Mouse (Mus musculus) kidney, embryonic 15.5 days (tissue): ENCODE results near the gene Cdkn2aipnl. TPM values are rescaled to one million over a fixed set of nuclear protein-coding genes. Genes with fewer than 3 reads are reported as not detected.

Experiments
- ATAC-seq: fragments of 200-750 bp; cut with Nextera tagmentation; replicated peaks from 2 replicates; pipeline ENCODE4 v1.8.0; 2017; ENCODE audit warnings: moderate TSS enrichment; ENCODE audit not compliant: low FRiP score
- H3K27ac ChIP-seq: fragments of 300-500 bp; sonication (generic); 2 replicates; pipeline ENCODE4 v1.5.1; 2015; ENCODE audit warnings: mild to moderate bottlenecking, inconsistent platforms
- H3K27me3 ChIP-seq: fragments of 300-500 bp; sonication (generic); 2 replicates; pipeline ENCODE4 v1.6.1; 2015; ENCODE audit warnings: inconsistent platforms
- H3K36me3 ChIP-seq: fragments of 300-500 bp; sonication (generic); 2 replicates; pipeline ENCODE4 v1.6.1; 2015; ENCODE audit warnings: inconsistent platforms
- H3K4me1 ChIP-seq: fragments of 300-500 bp; sonication (generic); 2 replicates; pipeline ENCODE4 v1.6.1; 2015; ENCODE audit warnings: inconsistent platforms
- H3K4me2 ChIP-seq: fragments of 300-500 bp; sonication (generic); 2 replicates; pipeline ENCODE4 v1.6.1; 2015; ENCODE audit warnings: moderate library complexity, mild to moderate bottlenecking, inconsistent platforms
- H3K4me3 ChIP-seq: fragments of 300-500 bp; sonication (generic); replicated peaks from 2 replicates; pipeline ENCODE4 v1.5.1; 2015; ENCODE audit warnings: mild to moderate bottlenecking, inconsistent platforms
- H3K9ac ChIP-seq: fragments of 300-500 bp; sonication (generic); 2 replicates; pipeline ENCODE4 v1.6.1; 2015; ENCODE audit warnings: mild to moderate bottlenecking, inconsistent platforms
- H3K9me3 ChIP-seq: fragments of 300-500 bp; sonication (generic); replicated peaks from 2 replicates; pipeline ENCODE4 v1.6.1; 2016; ENCODE audit warnings: inconsistent platforms
- WGBS: fragments of 180-500 bp; shearing (Covaris S2); methylation state at CpG from one replicate; pipeline ENCODE4 v1.1.7; 2015; ENCODE audit warnings: mixed read lengths; 5-methylcytosine and 5-hydroxymethylcytosine counted together
- polyA plus RNA-seq: library from polyadenylated mRNA; unstranded; fragments of >200 nt; fragmentation: Nextera tagmentation; extraction: Ambion mirVana; gene quantifications from 2 replicates; pipeline ENCODE4 v1.2.1, GENCODE M21; 2015

Gene Cdkn2aipnl
- polyA plus RNA-seq, 1 experiment from 2014 or later, result 95.7 TPM

GRCm38 (mm10) chr11:51935636-51936434 lies 31.6 kb upstream of the Cdkn2aipnl start:
- no peak for ATAC-seq
- no peaks in the 10 kb centered on the region for H3K27me3 ChIP-seq
- no peaks in the 10 kb centered on the region for H3K9me3 ChIP-seq
- H3K27ac ChIP-seq, result no peak overlapping the region
- no peak overlapping the region for H3K4me3 ChIP-seq
- no peak overlapping the region for H3K9ac ChIP-seq
- H3K36me3 ChIP-seq, result no peaks in the 10 kb centered on the region
- WGBS, result 56% methylated on average over 5 of the region's 5 CpGs
- H3K4me1 ChIP-seq, result 0 out of 2 replicates have a peak, but pooled peaks cover 11% of the 10 kb centered on the region
- no peak overlapping the region for H3K4me2 ChIP-seq

GRCm38 (mm10) chr11:51937361-51937781 lies 30.1 kb upstream of the Cdkn2aipnl start:
- Histone ChIP-seq H3K9ac (no peak overlapping the region), H3K9me3 (no peaks in the 10 kb centered on the region), H3K27me3 (no peaks in the 10 kb centered on the region), H3K4me2 (no peak overlapping the region), H3K4me1 (0 out of 2 replicates have a peak, but pooled peaks cover 11% of the 10 kb centered on the region), H3K36me3 (no peaks in the 10 kb centered on the region), H3K4me3 (no peak overlapping the region), H3K27ac (no peak overlapping the region)
- no peak for ATAC-seq
- 43% methylated on average over 6 of the region's 6 CpGs for WGBS

GRCm38 (mm10) chr11:51938817-51939589 lies 28.5 kb upstream of the Cdkn2aipnl start:
- ATAC-seq, result no peak

GRCm38 (mm10) chr11:51939590-51939955 lies 27.9 kb upstream of the Cdkn2aipnl start:
- ATAC-seq, result no peak
- Histone ChIP-seq H3K27me3 (no peaks in the 10 kb centered on the region), H3K9ac (no peak overlapping the region), H3K4me2 (no peak overlapping the region), H3K36me3 (no peaks in the 10 kb centered on the region), H3K4me1 (0 out of 2 replicates have a peak, but pooled peaks cover 11% of the 10 kb centered on the region), H3K27ac (no peak overlapping the region), H3K4me3 (no peak overlapping the region), H3K9me3 (no peaks in the 10 kb centered on the region)
- WGBS, result 64% methylated on average over 8 of the region's 8 CpGs

More at GRCm38 (mm10) chr11:51938817-51939589, 28.5 kb upstream of the Cdkn2aipnl start:
- H3K4me1 ChIP-seq, result 0 out of 2 replicates have a peak, but pooled peaks cover 11% of the 10 kb centered on the region
- H3K36me3 ChIP-seq, result no peaks in the 10 kb centered on the region
- WGBS, result 81% methylated on average over 12 of the region's 12 CpGs
- H3K4me3 ChIP-seq, result no peak overlapping the region
- H3K27me3 ChIP-seq, result no peaks in the 10 kb centered on the region
- H3K9me3 ChIP-seq, result no peaks in the 10 kb centered on the region
- no peak overlapping the region for H3K27ac ChIP-seq
- H3K9ac ChIP-seq, result no peak overlapping the region
- H3K4me2 ChIP-seq, result no peak overlapping the region

GRCm38 (mm10) chr11:51940511-51940955 lies 26.9 kb upstream of the Cdkn2aipnl start:
- Histone ChIP-seq H3K27me3 (0 out of 2 replicates have a peak, but pooled peaks cover 5% of the 10 kb centered on the region), H3K4me3 (no peak overlapping the region), H3K4me1 (peaks cover 11% of the 10 kb centered on the region; the same call in 1 of the 2 replicates), H3K9ac (no peak overlapping the region), H3K36me3 (no peaks in the 10 kb centered on the region), H3K9me3 (no peaks in the 10 kb centered on the region), H3K4me2 (no peak overlapping the region), H3K27ac (no peak overlapping the region)
- no peak for ATAC-seq
- 55% methylated on average over 13 of the region's 13 CpGs for WGBS

GRCm38 (mm10) chr11:51942602-51943499 lies 24.6 kb upstream of the Cdkn2aipnl start:
- Histone ChIP-seq H3K9me3 (no peaks in the 10 kb centered on the region), H3K36me3 (no peaks in the 10 kb centered on the region), H3K4me1 (peaks cover 11% of the 10 kb centered on the region; the same call in 1 of the 2 replicates), H3K9ac (no peak overlapping the region), H3K4me2 (no peak overlapping the region), H3K27ac (no peak overlapping the region), H3K27me3 (0 out of 2 replicates have a peak, but pooled peaks cover 5% of the 10 kb centered on the region), H3K4me3 (no peak overlapping the region)
- WGBS, result 60% methylated on average over 15 of the region's 15 CpGs
- ATAC-seq, result no peak

- peaks cover 11% of the 10 kb centered on the region; the same call in 1 of the 2 replicates for H3K4me1 ChIP-seq
- no peaks in the 10 kb centered on the region for H3K36me3 ChIP-seq
- 53% methylated on average over 6 of the region's 6 CpGs for WGBS
- H3K4me3 ChIP-seq, result no peak overlapping the region
- no peak for ATAC-seq
- no peak overlapping the region for H3K27ac ChIP-seq
- no peak overlapping the region for H3K4me2 ChIP-seq
- no peaks in the 10 kb centered on the region for H3K9me3 ChIP-seq
- no peak overlapping the region for H3K9ac ChIP-seq
- H3K27me3 ChIP-seq, result 0 out of 2 replicates have a peak, but pooled peaks cover 5% of the 10 kb centered on the region
Observed at GRCm38 (mm10) chr11:51943500-51943841, 24.0 kb upstream of the Cdkn2aipnl start.

GRCm38 (mm10) chr11:51944239-51944638 lies 23.2 kb upstream of the Cdkn2aipnl start:
- H3K4me1 ChIP-seq, result peaks cover 8% of the 10 kb centered on the region; the same call in 1 of the 2 replicates
- H3K4me2 ChIP-seq, result no peak overlapping the region
- no peak overlapping the region for H3K4me3 ChIP-seq
- ATAC-seq, result no peak
- no peak overlapping the region for H3K27ac ChIP-seq
- no peaks in the 10 kb centered on the region for H3K9me3 ChIP-seq
- WGBS, result 86% methylated on average over 3 of the region's 3 CpGs
- no peak overlapping the region for H3K9ac ChIP-seq
- no peaks in the 10 kb centered on the region for H3K36me3 ChIP-seq
- 0 out of 2 replicates have a peak, but pooled peaks cover 5% of the 10 kb centered on the region for H3K27me3 ChIP-seq

- H3K27me3 ChIP-seq, result 0 out of 2 replicates have a peak, but pooled peaks cover 5% of the 10 kb centered on the region
- no peaks in the 10 kb centered on the region for H3K9me3 ChIP-seq
- H3K27ac ChIP-seq, result no peak overlapping the region
- 14% methylated on average over 8 of the region's 8 CpGs for WGBS
- no peak overlapping the region for H3K4me2 ChIP-seq
- H3K4me3 ChIP-seq, result no peak overlapping the region
- no peak for ATAC-seq
- no peaks in the 10 kb centered on the region for H3K36me3 ChIP-seq
- H3K4me1 ChIP-seq, result no peaks in the 10 kb centered on the region; the same call in 1 of the 2 replicates
- no peak overlapping the region for H3K9ac ChIP-seq
Observed at GRCm38 (mm10) chr11:51945548-51945947, 21.9 kb upstream of the Cdkn2aipnl start.

- no peaks in the 10 kb centered on the region; the same call in 1 of the 2 replicates for H3K4me1 ChIP-seq
- H3K4me2 ChIP-seq, result no peak overlapping the region
- no peaks in the 10 kb centered on the region for H3K36me3 ChIP-seq
- 0 out of 2 replicates have a peak, but pooled peaks cover 5% of the 10 kb centered on the region for H3K27me3 ChIP-seq
- H3K27ac ChIP-seq, result no peak overlapping the region
- no peak overlapping the region for H3K4me3 ChIP-seq
- ATAC-seq, result no peak
- no peaks in the 10 kb centered on the region for H3K9me3 ChIP-seq
- 77% methylated on average over 6 of the region's 6 CpGs for WGBS
- H3K9ac ChIP-seq, result no peak overlapping the region
Observed at GRCm38 (mm10) chr11:51946144-51946543, 21.3 kb upstream of the Cdkn2aipnl start.

GRCm38 (mm10) chr11:51949155-51949840 lies 18.2 kb upstream of the Cdkn2aipnl start:
- ATAC-seq, result no peak
- 79% methylated on average over 9 of the region's 9 CpGs for WGBS

More at GRCm38 (mm10) chr11:51949155-51949840, 18.2 kb upstream of the Cdkn2aipnl start:
- H3K9me3 ChIP-seq, result no peaks in the 10 kb centered on the region
- no peaks in the 10 kb centered on the region for H3K36me3 ChIP-seq
- 0 out of 2 replicates have a peak, but pooled peaks cover 5% of the 10 kb centered on the region for H3K27me3 ChIP-seq
- H3K4me1 ChIP-seq, result peaks cover 3% of the 10 kb centered on the region; the same call in 1 of the 2 replicates
- no peak overlapping the region for H3K27ac ChIP-seq
- no peak overlapping the region for H3K9ac ChIP-seq
- no peak overlapping the region for H3K4me2 ChIP-seq
- H3K4me3 ChIP-seq, result no peak overlapping the region
